Mouse (Mus musculus) lung, embryonic 14.5 days (tissue): Measurements from ENCODE around the gene Raph1. TPM values are rescaled to one million over a fixed set of nuclear protein-coding genes. Genes with fewer than 3 reads are reported as not detected.

Experiments
- ATAC-seq: fragments of 200-750 bp; cut with Nextera tagmentation; 2 replicates; pipeline ENCODE4 v1.8.0; 2017; ENCODE audit warnings: mild to moderate bottlenecking, moderate TSS enrichment, moderate library complexity; ENCODE audit not compliant: insufficient read depth
- DNase-seq: peaks from one replicate; pipeline ENCODE4 v3.0.0-alpha.2; 2015
- H3K27ac ChIP-seq: fragments of 300-500 bp; sonication (generic); 2 replicates; pipeline ENCODE4 v1.5.1; 2014; ENCODE audit warnings: low read depth, mild to moderate bottlenecking, moderate library complexity
- H3K27me3 ChIP-seq: fragments of 300-500 bp; sonication (generic); 2 replicates; pipeline ENCODE4 v1.6.1; 2014; ENCODE audit warnings: low read length, control low read depth; ENCODE audit not compliant: insufficient read depth
- H3K36me3 ChIP-seq: fragments of 300-500 bp; sonication (generic); 2 replicates; pipeline ENCODE4 v1.6.1; 2014; ENCODE audit warnings: control low read depth; ENCODE audit not compliant: insufficient read depth
- H3K4me1 ChIP-seq: fragments of 300-500 bp; sonication (generic); 2 replicates; pipeline ENCODE4 v1.6.1; 2014; ENCODE audit warnings: antibody characterized with exemption, control low read depth; ENCODE audit not compliant: insufficient read depth
- H3K4me2 ChIP-seq: fragments of 300-500 bp; sonication (generic); 2 replicates; pipeline ENCODE4 v1.6.1; 2014; ENCODE audit warnings: mild to moderate bottlenecking
- H3K4me3 ChIP-seq: fragments of 300-500 bp; sonication (generic); 2 replicates; pipeline ENCODE4 v1.5.1; 2014; ENCODE audit warnings: low read depth, low read length
- H3K9ac ChIP-seq: fragments of 300-500 bp; sonication (generic); 2 replicates; pipeline ENCODE4 v1.6.1; 2014
- H3K9me3 ChIP-seq: fragments of 300-500 bp; sonication (generic); 2 replicates; pipeline ENCODE4 v1.6.1; 2016; ENCODE audit warnings: low read depth, low read length, control low read depth
- CTCF ChIP-seq: IDR thresholded peaks from 2 replicates; pipeline ENCODE4 v1.5.1; 2016; ENCODE audit warnings: antibody characterized with exemption, low read depth
- WGBS: fragments of 180-500 bp; shearing (Covaris S2); extraction: QIAGEN DNeasy Blood & Tissue Kit; methylation state at CpG from one replicate; pipeline ENCODE4 v1.1.7; 2014; 5-methylcytosine and 5-hydroxymethylcytosine counted together
- polyA plus RNA-seq: library from polyadenylated mRNA; unstranded; fragments of >200 nt; fragmentation: Nextera tagmentation; extraction: Ambion mirVana; gene quantifications from 2 replicates; pipeline ENCODE4 v1.2.1, GENCODE M21; 2014

The Raph1 gene
- polyA plus RNA-seq, 1 experiment from 2014 or later: 40.5 TPM

GRCm38 (mm10) chr1:60503456-60503855 lies 63.4 kb downstream of the Raph1 start:
- H3K27ac ChIP-seq: no peak overlapping the region
- H3K9ac ChIP-seq: no peak overlapping the region
- H3K27me3 ChIP-seq: no peaks in the 10 kb centered on the region
- H3K4me3 ChIP-seq: no peak overlapping the region
- WGBS: 74% methylated on average over 5 of the region's 5 CpGs
- DNase-seq (no peak), ATAC-seq (no peak)
- peaks cover 28% of the 10 kb centered on the region for H3K36me3 ChIP-seq
- H3K4me2 ChIP-seq: no peak overlapping the region
- no peaks in the 10 kb centered on the region for H3K4me1 ChIP-seq
- no peaks in the 10 kb centered on the region for H3K9me3 ChIP-seq
- no peak for TF ChIP-seq CTCF

GRCm38 (mm10) chr1:60493421-60493820 lies 73.5 kb downstream of the Raph1 start:
- no peak for TF ChIP-seq CTCF
- H3K4me3 ChIP-seq: no peak overlapping the region
- H3K9ac ChIP-seq: no peak overlapping the region
- H3K36me3 ChIP-seq: peaks cover 66% of the 10 kb centered on the region
- no peak overlapping the region for H3K4me2 ChIP-seq
- H3K4me1 ChIP-seq: no peaks in the 10 kb centered on the region
- no peaks in the 10 kb centered on the region for H3K9me3 ChIP-seq
- no peaks in the 10 kb centered on the region for H3K27me3 ChIP-seq
- DNase-seq (no peak), ATAC-seq (no peak)
- no peak overlapping the region for H3K27ac ChIP-seq
- 74% methylated on average over 6 of the region's 6 CpGs for WGBS

GRCm38 (mm10) chr1:60492404-60492803 lies 74.5 kb downstream of the Raph1 start:
- Histone ChIP-seq H3K4me1 (no peaks in the 10 kb centered on the region), H3K27me3 (no peaks in the 10 kb centered on the region), H3K9me3 (no peaks in the 10 kb centered on the region), H3K4me3 (no peak overlapping the region), H3K9ac (no peak overlapping the region), H3K27ac (no peak overlapping the region), H3K4me2 (no peak overlapping the region), H3K36me3 (peaks cover 68% of the 10 kb centered on the region)
- DNase-seq (no peak), ATAC-seq (no peak)
- TF ChIP-seq CTCF: no peak
- WGBS: 77% methylated on average over 5 of the region's 5 CpGs

GRCm38 (mm10) chr1:60490510-60490909 lies 76.4 kb downstream of the Raph1 start:
- Histone ChIP-seq H3K27ac (no peak overlapping the region), H3K27me3 (no peaks in the 10 kb centered on the region), H3K36me3 (peaks cover 70% of the 10 kb centered on the region), H3K4me2 (no peak overlapping the region), H3K4me1 (no peaks in the 10 kb centered on the region), H3K9me3 (no peaks in the 10 kb centered on the region), H3K4me3 (no peak overlapping the region), H3K9ac (no peak overlapping the region)
- no peak for TF ChIP-seq CTCF
- WGBS: 87% methylated on average over 4 of the region's 4 CpGs
- DNase-seq (no peak), ATAC-seq (no peak)

- DNase-seq (no peak), ATAC-seq (no peak; the same call in 1 of the 2 replicates)
- H3K4me3 ChIP-seq: no peak overlapping the region
- WGBS: 76% methylated on average over 2 of the region's 2 CpGs
- no peaks in the 10 kb centered on the region for H3K9me3 ChIP-seq
- peaks cover 65% of the 10 kb centered on the region for H3K36me3 ChIP-seq
- no peak overlapping the region for H3K27ac ChIP-seq
- TF ChIP-seq CTCF: no peak
- no peak overlapping the region for H3K4me2 ChIP-seq
- H3K27me3 ChIP-seq: no peaks in the 10 kb centered on the region
- no peaks in the 10 kb centered on the region for H3K4me1 ChIP-seq
- H3K9ac ChIP-seq: no peak overlapping the region
These were observed 77.2 kb downstream of the Raph1 start for GRCm38 (mm10) chr1:60489660-60490059.

- 78% methylated on average over 8 of the region's 8 CpGs for WGBS
- Histone ChIP-seq H3K4me3 (no peak overlapping the region), H3K9ac (no peak overlapping the region), H3K27me3 (no peaks in the 10 kb centered on the region), H3K27ac (no peak overlapping the region), H3K9me3 (no peaks in the 10 kb centered on the region), H3K36me3 (peaks cover 65% of the 10 kb centered on the region), H3K4me1 (no peaks in the 10 kb centered on the region), H3K4me2 (no peak overlapping the region)
- ATAC-seq (no peak), DNase-seq (no peak)
- no peak for TF ChIP-seq CTCF
These were observed 78.3 kb downstream of the Raph1 start for GRCm38 (mm10) chr1:60488635-60489034.

- no peak for DNase-seq
- no peak overlapping the region for H3K9ac ChIP-seq
- H3K4me1 ChIP-seq: no peaks in the 10 kb centered on the region
- H3K4me3 ChIP-seq: no peak overlapping the region
- no peaks in the 10 kb centered on the region for H3K9me3 ChIP-seq
- ATAC-seq: no peak
- no peak for TF ChIP-seq CTCF
- no peak overlapping the region for H3K4me2 ChIP-seq
- no peak overlapping the region for H3K27ac ChIP-seq
- H3K27me3 ChIP-seq: no peaks in the 10 kb centered on the region
- peaks cover 47% of the 10 kb centered on the region for H3K36me3 ChIP-seq
- WGBS: 82% methylated on average over 3 of the region's 3 CpGs
These were observed 81.3 kb downstream of the Raph1 start for GRCm38 (mm10) chr1:60485649-60486048.

GRCm38 (mm10) chr1:60482881-60483280 lies 84.0 kb downstream of the Raph1 start:
- WGBS: 89% methylated on average over 1 of the region's 1 CpGs
- no peak for ATAC-seq

More at GRCm38 (mm10) chr1:60482881-60483280, 84.0 kb downstream of the Raph1 start:
- TF ChIP-seq CTCF: no peak
- Histone ChIP-seq H3K4me1 (no peaks in the 10 kb centered on the region), H3K9me3 (no peaks in the 10 kb centered on the region), H3K27me3 (no peaks in the 10 kb centered on the region), H3K9ac (no peak overlapping the region), H3K4me3 (no peak overlapping the region), H3K36me3 (peaks cover 44% of the 10 kb centered on the region), H3K27ac (no peak overlapping the region), H3K4me2 (no peak overlapping the region)
- DNase-seq: no peak
